Mouse (Mus musculus) testis, adult 2 months (tissue): ENCODE data around the gene Lypd5.

Experiments used
- CTCF ChIP-seq: fragments of 200-500 bp; IDR thresholded peaks from 2 replicates; pipeline ENCODE4 v1.5.1; 2012; ENCODE audit warnings: low read depth, mild to moderate bottlenecking, inconsistent platforms, low read length, moderate library complexity; ENCODE audit not compliant: control insufficient read depth, insufficient read depth, insufficient replicate concordance
- POLR2A ChIP-seq: fragments of 200-500 bp; IDR thresholded peaks from 2 replicates; pipeline ENCODE4 v1.6.1; 2012; ENCODE audit warnings: low read depth, mild to moderate bottlenecking, inconsistent platforms, low read length, moderate library complexity; ENCODE audit not compliant: control insufficient read depth

DNA sequence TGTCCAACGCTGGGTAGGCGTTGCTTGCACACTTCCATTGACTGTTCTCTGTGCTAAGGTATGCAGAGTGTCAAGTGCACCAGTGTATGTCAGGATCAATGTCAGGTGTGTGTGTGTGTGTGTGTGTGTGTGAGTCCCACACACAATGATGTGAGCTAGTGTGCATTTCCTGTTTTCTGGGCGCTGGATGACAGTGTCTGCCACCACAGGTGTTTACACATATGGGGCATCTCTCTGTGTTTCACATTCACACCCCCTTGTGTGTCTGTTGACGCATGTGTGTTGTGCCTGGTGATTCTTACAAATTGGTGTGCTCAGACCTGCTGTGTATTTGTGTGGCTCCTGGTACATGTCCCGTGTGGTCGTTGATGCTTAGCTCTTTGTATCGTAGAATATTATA lies 19.9 kb downstream of the Lypd5 start:
- no peak for TF ChIP-seq CTCF
- no peak for TF ChIP-seq POLR2A
